Mouse (Mus musculus): ENCODE data around the gene Ankib1.

- no peak for TF ChIP-seq POLR2A (IDR thresholded peaks at IDR 0.05; ENCODE audit: borderline replicate concordance, control insufficient read depth, low read depth, low read length)
- TF ChIP-seq CTCF (IDR thresholded peaks at IDR 0.05; ENCODE audit: control insufficient read depth, insufficient read depth, low read length), result no peak
These were observed 100.5 kb downstream of the Ankib1 start for GRCm38 (mm10) chr5:3702180-3702579.

All from bone marrow, adult 2 months (tissue).